Mouse (Mus musculus): Measurements from ENCODE around the gene Ift22. TPM values are rescaled to one million over a fixed set of nuclear protein-coding genes. Genes with fewer than 3 reads are reported as not detected.

Gene Ift22
- total RNA-seq, 2 experiments from 2014 or later: 94.8 to 95.0 TPM

GRCm38 (mm10) chr5:136914183-136914582 is 6.2 kb downstream of the Ift22 start:
- no peak for DNase-seq (ENCODE audit: extremely low spot score in 1 of 2, low spot score in 2 of 2)
- intact Hi-C loops (cut with DNase I): no loop called here
- Histone ChIP-seq H3K4me3 (no peak overlapping the region), H3K27ac (no peak overlapping the region)
- TF ChIP-seq CTCF (IDR thresholded peaks at IDR 0.05): no peak

GRCm38 (mm10) chr5:136917613-136918242 is 9.8 kb downstream of the Ift22 start:
- Histone ChIP-seq H3K4me3 (no peak overlapping the region), H3K27ac (no peak overlapping the region)
- intact Hi-C loops (cut with DNase I): no loop called here
- no peak for DNase-seq (ENCODE audit: extremely low spot score in 1 of 2, low spot score in 2 of 2)
- TF ChIP-seq CTCF (IDR thresholded peaks at IDR 0.05): no peak

GRCm38 (mm10) chr5:136918655-136919472 is 10.9 kb downstream of the Ift22 start:
- peak overlapping the region; percentile 92 for H3K27ac ChIP-seq
- DNase-seq (ENCODE audit: extremely low spot score in 1 of 2, low spot score in 2 of 2): peak; percentile 66 to 68
- intact Hi-C loops (cut with DNase I): no loop called here
- no peak for TF ChIP-seq CTCF (IDR thresholded peaks at IDR 0.05)
- H3K4me3 ChIP-seq: peak overlapping the region; percentile 62

GRCm38 (mm10) chr5:136919546-136920301 is 11.8 kb downstream of the Ift22 start:
- intact Hi-C loops (cut with DNase I): no loop called here
- peak in 1 of 2 experiments; percentile 18 for DNase-seq (ENCODE audit: extremely low spot score in 1 of 2, low spot score in 2 of 2)
- no peak for TF ChIP-seq CTCF (IDR thresholded peaks at IDR 0.05)
- Histone ChIP-seq H3K27ac (no peak overlapping the region; the same call in 1 of the 2 replicates), H3K4me3 (peak overlapping the region; percentile 62)

GRCm38 (mm10) chr5:136922830-136923229 is 14.9 kb downstream of the Ift22 start:
- TF ChIP-seq CTCF (IDR thresholded peaks at IDR 0.05): no peak
- DNase-seq (ENCODE audit: extremely low spot score in 1 of 2, low spot score in 2 of 2): no peak
- H3K27ac ChIP-seq: no peak overlapping the region
- no peak overlapping the region for H3K4me3 ChIP-seq
- intact Hi-C loops (cut with DNase I): no loop called here

GRCm38 (mm10) chr5:136923751-136924478 is 16.0 kb downstream of the Ift22 start:
- TF ChIP-seq CTCF (IDR thresholded peaks at IDR 0.05): no peak
- no peak overlapping the region for H3K4me3 ChIP-seq
- H3K27ac ChIP-seq: no peak overlapping the region
- intact Hi-C loops (cut with DNase I): no loop called here
- DNase-seq (ENCODE audit: extremely low spot score in 1 of 2, low spot score in 2 of 2): no peak

GRCm38 (mm10) chr5:136929073-136929472 is 21.1 kb downstream of the Ift22 start:
- DNase-seq (ENCODE audit: extremely low spot score in 1 of 2, low spot score in 2 of 2): peak; percentile 80 to 87
- TF ChIP-seq CTCF (IDR thresholded peaks at IDR 0.05): peak; percentile 96
- no peak overlapping the region for H3K4me3 ChIP-seq
- no peak overlapping the region for H3K27ac ChIP-seq
- intact Hi-C loops (cut with DNase I): loop anchor here (1.0 to 2.0 kb wide), 2 partner anchors 40 to 180 kb away; no protein-coding TSS in a partner anchor

GRCm38 (mm10) chr5:136931896-136932295 is 23.9 kb downstream of the Ift22 start:
- TF ChIP-seq CTCF (IDR thresholded peaks at IDR 0.05): no peak
- intact Hi-C loops (cut with DNase I): no loop called here
- DNase-seq (ENCODE audit: extremely low spot score in 1 of 2, low spot score in 2 of 2): no peak
- H3K27ac ChIP-seq: peak overlapping the region; percentile 53; the same call in 1 of the 2 replicates
- no peak overlapping the region for H3K4me3 ChIP-seq

GRCm38 (mm10) chr5:136932956-136933355 is 25.0 kb downstream of the Ift22 start:
- Histone ChIP-seq H3K27ac (no peak overlapping the region), H3K4me3 (no peak overlapping the region)
- no peak for DNase-seq (ENCODE audit: extremely low spot score in 1 of 2, low spot score in 2 of 2)
- intact Hi-C loops (cut with DNase I): no loop called here
- no peak for TF ChIP-seq CTCF (IDR thresholded peaks at IDR 0.05)

- no peak for DNase-seq (ENCODE audit: extremely low spot score in 1 of 2, low spot score in 2 of 2)
- no peak overlapping the region for H3K27ac ChIP-seq
- H3K4me3 ChIP-seq: no peak overlapping the region
- TF ChIP-seq CTCF (IDR thresholded peaks at IDR 0.05): no peak
- intact Hi-C loops (cut with DNase I): no loop called here
These were observed 26.0 kb downstream of the Ift22 start for GRCm38 (mm10) chr5:136933930-136934329.

Measured in left cerebral cortex, adult 2 months (tissue).